Mouse (Mus musculus) brain, embryonic 14.5 days (tissue): Measurements from ENCODE around the gene Ncoa5.

Experiments
- CTCF ChIP-seq: fragments of 200-500 bp; IDR thresholded peaks from 2 replicates; pipeline ENCODE4 v1.5.1; 2012; ENCODE audit warnings: inconsistent platforms, mild to moderate bottlenecking, moderate library complexity, borderline replicate concordance; ENCODE audit not compliant: insufficient read depth, insufficient read length; ENCODE audit errors: extremely low read depth
- POLR2A ChIP-seq: fragments of 200-500 bp; IDR thresholded peaks from 2 replicates; pipeline ENCODE4 v1.6.1; 2012; ENCODE audit warnings: mild to moderate bottlenecking, inconsistent platforms, borderline replicate concordance; ENCODE audit not compliant: poor library complexity, insufficient read depth, insufficient read length, severe bottlenecking; ENCODE audit errors: extremely low read depth

DNA sequence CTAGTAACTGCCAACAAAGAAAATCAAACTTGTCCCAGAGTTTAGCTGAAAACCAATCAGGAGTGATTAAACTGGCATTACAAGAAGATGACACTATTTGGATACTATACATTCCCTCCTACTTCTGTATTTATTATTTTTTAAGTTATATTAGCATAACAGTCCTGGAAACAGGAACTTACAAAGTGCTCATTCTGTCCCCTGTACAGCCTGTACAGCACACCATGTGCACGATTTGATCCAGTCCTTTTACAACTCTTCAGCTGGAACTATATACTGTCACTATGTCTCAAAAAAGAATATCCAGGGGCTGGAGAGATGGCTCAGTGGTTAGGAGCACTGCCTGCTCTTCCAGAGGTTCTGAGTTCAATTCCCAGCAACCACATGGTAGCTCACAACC, 7.5 kb downstream of the Ncoa5 start:
- TF ChIP-seq CTCF: no peak
- no peak for TF ChIP-seq POLR2A
